Mouse (Mus musculus) lung, postnatal 14 days (tissue): ENCODE data around the gene Olfr683.
"Not testable (repeated sequence)": the region's sequence is repeated elsewhere in the genome, so short reads cannot be mapped to it uniquely, and the experiment has no call there.

Source experiments
- DNase-seq: peaks from one replicate; pipeline ENCODE4 v3.0.0; 2021

The Olfr683 gene

DNA sequence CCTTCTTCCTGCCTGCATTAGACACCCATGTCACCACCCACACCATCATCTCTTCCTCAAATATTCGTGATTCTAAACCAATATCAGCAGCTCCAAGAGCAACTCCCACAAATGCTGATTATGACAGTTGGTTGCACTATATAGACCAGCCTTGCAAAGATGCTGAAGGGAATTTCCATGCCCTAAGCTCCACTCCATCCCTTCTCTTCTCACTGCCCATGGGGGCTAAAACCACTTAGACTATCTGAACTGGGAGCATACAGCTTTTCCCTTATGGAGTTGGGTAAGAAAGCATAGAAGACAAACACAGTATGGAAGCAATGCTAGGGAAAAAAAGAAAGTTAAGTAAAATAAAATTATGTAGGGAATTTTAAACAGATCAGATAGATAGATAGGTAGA is at the start of gene Olfr683:
Gene Olfr683, minus strand, starts transcription at position 101 of the 400 bp plus-strand sequence.
- no peak for DNase-seq

DNA sequence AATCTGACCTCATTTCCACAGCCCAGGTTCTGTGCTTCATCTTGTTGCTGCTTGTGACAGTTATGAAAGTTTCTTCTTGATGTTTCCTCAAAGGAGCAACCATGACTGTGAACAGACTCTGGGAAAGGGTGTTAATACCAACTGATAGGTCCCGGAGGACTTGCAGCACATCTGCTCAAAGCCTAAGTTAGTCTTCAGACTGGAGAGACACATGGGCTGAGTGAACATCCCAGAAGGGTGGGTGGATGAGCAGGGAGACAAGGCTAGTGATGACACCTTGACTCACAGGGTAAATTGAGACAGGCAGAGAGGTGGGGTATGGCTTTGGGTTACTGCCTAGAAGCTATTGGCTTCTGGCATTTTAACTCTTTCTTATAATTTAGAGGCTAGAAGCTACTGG is 39.1 kb upstream of the Olfr683 start, which contains the start of gene Olfr685:
Gene Olfr685, minus strand, starts transcription at position 101 of the 400 bp plus-strand sequence.
- no peak for DNase-seq

DNA sequence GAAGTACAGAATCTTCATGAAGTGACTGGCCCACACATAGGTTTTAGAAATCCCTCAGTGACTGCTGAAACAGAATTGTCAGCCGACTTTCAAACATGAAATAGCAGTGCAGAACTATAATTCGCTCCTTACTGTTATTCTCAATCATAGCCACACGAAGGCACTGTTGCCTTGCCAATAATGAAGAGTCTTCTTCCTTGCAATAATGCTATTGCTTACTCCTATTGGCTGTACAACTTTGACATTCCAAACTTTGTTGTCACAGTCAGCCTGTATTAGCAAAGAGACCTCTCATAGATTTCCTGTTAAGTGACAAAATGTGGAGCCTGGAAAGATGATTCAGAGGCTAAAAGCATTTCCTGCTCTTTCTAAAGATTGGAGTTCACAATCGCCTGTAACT is 24.0 kb upstream of the Olfr683 start:
- no peak for DNase-seq

GRCm38 (mm10) chr7:105163553-105163952 is 16.7 kb upstream of the Olfr683 start, which contains the start of gene Olfr684:
TSS of gene Olfr684 (minus strand) at chr7:105163653.
- no peak for DNase-seq

DNA sequence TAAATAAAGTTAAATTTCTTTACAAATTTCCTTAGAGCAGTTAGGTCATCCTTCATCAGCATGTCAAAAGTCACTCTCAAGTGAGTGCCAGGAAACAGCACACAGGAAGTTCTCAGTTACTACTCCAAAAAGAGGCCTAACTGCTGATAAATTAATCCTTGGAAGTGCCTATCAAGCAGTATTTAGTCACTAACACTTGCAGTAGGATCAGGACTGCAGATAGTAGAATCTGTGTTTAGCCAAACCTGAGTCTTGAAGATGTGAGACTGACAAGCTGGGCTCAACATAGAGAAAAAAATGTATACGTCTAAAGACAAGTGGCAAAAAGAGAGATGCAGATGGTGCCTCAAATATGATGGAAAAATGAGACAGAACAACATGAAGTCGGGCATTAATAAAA is 5.5 kb downstream of the Olfr683 start:
- no peak for DNase-seq

DNA sequence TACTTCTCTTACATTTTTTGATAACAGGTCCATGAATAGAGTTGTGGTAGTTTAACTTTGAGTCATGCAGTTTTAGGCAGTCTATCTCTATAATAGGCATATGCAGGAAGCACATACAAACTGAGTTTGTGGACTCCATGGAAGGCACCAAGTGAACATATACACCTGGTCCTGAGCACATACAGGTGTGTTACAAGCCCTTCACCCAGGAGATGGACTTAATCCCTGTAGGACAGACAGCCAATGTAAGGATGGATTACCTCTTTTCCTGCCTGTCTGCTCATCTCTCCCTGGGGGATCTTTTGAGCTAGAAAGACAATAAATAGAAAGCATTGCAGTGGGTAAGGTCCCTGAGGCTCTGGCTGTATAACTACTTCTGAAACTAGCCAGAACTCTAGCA is 30.3 kb downstream of the Olfr683 start, which contains the start of gene Olfr681:
Gene Olfr681, plus strand, starts transcription at position 301 of the 400 bp plus-strand sequence.
- no peak for DNase-seq

- not testable (repeated sequence) for DNase-seq
These were observed 54.1 kb downstream of the Olfr683 start, which contains the start of gene Olfr680-ps1 for GRCm38 (mm10) chr7:105092717-105093116. TSS of gene Olfr680-ps1 (minus strand) at chr7:105092817.
